Mouse (Mus musculus) cerebellum, adult 11 months (tissue): ENCODE measurements around the gene Nr5a2.

Experiments used
- DNase-seq: peaks from one replicate; pipeline ENCODE4 v3.0.0; 2022

Gene Nr5a2

GRCm38 (mm10) chr1:136960428-136961012 is at the start of gene Nr5a2:
Nr5a2 (minus strand) TSS chr1:136960448.
- DNase-seq, result no peak

GRCm38 (mm10) chr1:137008726-137009239 is 48.5 kb upstream of the Nr5a2 start:
- no peak for DNase-seq

- no peak for DNase-seq
Measured at GRCm38 (mm10) chr1:137003816-137004215, 43.6 kb upstream of the Nr5a2 start.

- no peak for DNase-seq
Measured at GRCm38 (mm10) chr1:137003144-137003543, 42.9 kb upstream of the Nr5a2 start.

GRCm38 (mm10) chr1:136991762-136992352 is 31.6 kb upstream of the Nr5a2 start:
- DNase-seq, result no peak

GRCm38 (mm10) chr1:136980253-136980893 is 20.1 kb upstream of the Nr5a2 start:
- no peak for DNase-seq

GRCm38 (mm10) chr1:136977867-136978266 is 17.6 kb upstream of the Nr5a2 start:
- no peak for DNase-seq

GRCm38 (mm10) chr1:136974040-136974439 is 13.8 kb upstream of the Nr5a2 start:
- DNase-seq, result no peak

GRCm38 (mm10) chr1:136973016-136973415 is 12.8 kb upstream of the Nr5a2 start:
- DNase-seq, result no peak

GRCm38 (mm10) chr1:136970995-136971394 is 10.7 kb upstream of the Nr5a2 start:
- DNase-seq, result no peak

GRCm38 (mm10) chr1:136966728-136967386 is 6.6 kb upstream of the Nr5a2 start:
- no peak for DNase-seq

- DNase-seq, result no peak
Measured at GRCm38 (mm10) chr1:136959491-136959890, 757 bp downstream of the Nr5a2 start.

- DNase-seq, result no peak
Measured at GRCm38 (mm10) chr1:136958666-136959065, 1.6 kb downstream of the Nr5a2 start.

- DNase-seq, result no peak
Measured at GRCm38 (mm10) chr1:136958185-136958584, 2.1 kb downstream of the Nr5a2 start.

- no peak for DNase-seq
Measured at GRCm38 (mm10) chr1:136957696-136958095, 2.6 kb downstream of the Nr5a2 start.

- no peak for DNase-seq
Measured at GRCm38 (mm10) chr1:136954108-136954494, 6.1 kb downstream of the Nr5a2 start.

GRCm38 (mm10) chr1:136953444-136954107 is 6.7 kb downstream of the Nr5a2 start:
- no peak for DNase-seq

- no peak for DNase-seq
Measured at GRCm38 (mm10) chr1:136952609-136953311, 7.5 kb downstream of the Nr5a2 start.

GRCm38 (mm10) chr1:136951946-136952531 is 8.2 kb downstream of the Nr5a2 start:
- DNase-seq, result no peak

GRCm38 (mm10) chr1:136951155-136951650 is 9.0 kb downstream of the Nr5a2 start:
- DNase-seq, result no peak

- DNase-seq, result no peak
Measured at GRCm38 (mm10) chr1:136949323-136949741, 10.9 kb downstream of the Nr5a2 start.
